ENCODE assay signal across 8 mouse cellular contexts in the genomic region with DNA sequence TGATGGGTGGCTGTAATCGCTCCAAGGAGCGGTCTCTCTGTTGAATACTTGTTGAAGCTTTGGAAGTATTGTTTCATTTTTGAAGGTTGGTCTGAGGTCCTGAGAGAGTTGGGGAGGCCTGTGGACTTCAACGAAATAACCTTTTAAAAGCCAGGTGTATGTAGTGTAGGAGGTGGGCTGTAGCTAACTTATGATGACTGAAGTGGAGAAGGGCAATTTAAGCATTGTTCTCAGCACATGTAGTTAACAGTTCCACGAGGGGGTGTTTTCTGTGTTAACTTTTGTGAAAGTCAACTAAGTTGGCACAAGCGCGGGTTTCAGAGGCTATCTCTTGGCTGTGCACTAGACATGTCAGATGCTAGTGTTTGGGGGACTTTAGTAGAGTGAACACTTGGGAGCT. TPM values are rescaled to one million over a fixed set of nuclear protein-coding genes. Genes with fewer than 3 reads are reported as not detected.
A peak's percentile ranks its signal among the peaks of the same experiment; 100 is the strongest.
DNase-seq lines count a peak whose midpoint lies in the region; ATAC-seq and TF ChIP-seq lines count a peak whose summit lies in the region.

No protein-coding gene starts in this region.

- H3K9ac ChIP-seq in forebrain, embryonic 15.5 days (replicated peaks), result peak overlapping the region; percentile 76; the same call in 1 of the 2 replicates
- H3K9ac ChIP-seq in liver, embryonic 11.5 days (ENCODE audit: low read depth, low read length), result peak overlapping the region; percentile 98

- peak overlapping the region; percentile 92 for H3K4me3 ChIP-seq in erythroblast, embryonic 14.5 days (replicated peaks)
- H3K4me3 ChIP-seq in C2C12 (ENCODE audit: insufficient read depth, poor library complexity, severe bottlenecking), result peak overlapping the region; percentile 92
- H3K4me3 ChIP-seq in forebrain, embryonic 15.5 days, result peak overlapping the region; percentile 67
- peak overlapping the region; percentile 95 for H3K4me3 ChIP-seq in liver, embryonic 11.5 days (ENCODE audit: low read depth, low read length)

- no peak overlapping the region for H3K27ac ChIP-seq in forebrain, embryonic 15.5 days (replicated peaks)
- no peak overlapping the region for H3K27ac ChIP-seq in liver, embryonic 11.5 days (ENCODE audit: low read depth, low read length)

- TF ChIP-seq CTCF in C2C12 (IDR thresholded peaks at IDR 0.05; ENCODE audit: control insufficient read depth, insufficient read depth, insufficient read length), result no peak

- H3K27me3 ChIP-seq in erythroblast, embryonic 14.5 days (ENCODE audit: control insufficient read depth), result no peaks in the 10 kb centered on the region
- H3K27me3 ChIP-seq in C2C12 (ENCODE audit: control insufficient read depth, insufficient read depth, insufficient read length), result no peaks in the 10 kb centered on the region
- no peaks in the 10 kb centered on the region for H3K27me3 ChIP-seq in forebrain, embryonic 15.5 days
- H3K27me3 ChIP-seq in liver, embryonic 11.5 days (replicated peaks; ENCODE audit: control insufficient read depth, insufficient read depth, low read length), result no peaks in the 10 kb centered on the region

- ATAC-seq in erythroblast, adult 5-6 weeks (replicated peaks; ENCODE audit: low FRiP score, poor library complexity, severe bottlenecking), result no peak
- ATAC-seq in forebrain, embryonic 15.5 days (replicated peaks), result no peak
- no peak for ATAC-seq in liver, embryonic 11.5 days (replicated peaks; ENCODE audit: low FRiP score)

- peaks cover 4% of the 10 kb centered on the region for H3K36me3 ChIP-seq in erythroblast, embryonic 14.5 days (ENCODE audit: control insufficient read depth)
- no peaks in the 10 kb centered on the region for H3K36me3 ChIP-seq in C2C12 (ENCODE audit: control insufficient read depth, insufficient read depth)
- no peaks in the 10 kb centered on the region for H3K36me3 ChIP-seq in forebrain, embryonic 15.5 days
- H3K36me3 ChIP-seq in liver, embryonic 11.5 days (ENCODE audit: control insufficient read depth, insufficient read depth, low read length), result no peaks in the 10 kb centered on the region

- H3K4me1 ChIP-seq in erythroblast, embryonic 14.5 days (ENCODE audit: control insufficient read depth), result peaks cover 38% of the 10 kb centered on the region
- peaks cover 22% of the 10 kb centered on the region for H3K4me1 ChIP-seq in forebrain, embryonic 15.5 days
- H3K4me1 ChIP-seq in liver, embryonic 11.5 days (replicated peaks; ENCODE audit: control insufficient read depth, insufficient read depth, low read length), result peaks cover 6% of the 10 kb centered on the region

- H3ac ChIP-seq in C2C12 (ENCODE audit: control insufficient read depth, insufficient read length, low read depth), result peak overlapping the region; percentile 1

- DNase-seq in liver, embryonic 11.5 days (ENCODE audit: low spot score), result no peak
- DNase-seq in frontal cortex, postnatal 25 days (ENCODE audit: low spot score in 2 of 2), result no peak
- no peak for DNase-seq in cerebellum, postnatal 14 days
- DNase-seq in right cerebral cortex, adult 18-20 months, result no peak

- no peaks in the 10 kb centered on the region for H3K9me3 ChIP-seq in erythroblast, embryonic 14.5 days (ENCODE audit: control insufficient read depth, low read length)
- H3K9me3 ChIP-seq in forebrain, embryonic 15.5 days, result no peaks in the 10 kb centered on the region
- no peaks in the 10 kb centered on the region for H3K9me3 ChIP-seq in liver, embryonic 11.5 days (ENCODE audit: control insufficient read depth, low read length)

- peaks cover 56% of the 10 kb centered on the region for H3K79me3 ChIP-seq in C2C12 (ENCODE audit: low read depth)

- H3K4me2 ChIP-seq in forebrain, embryonic 15.5 days (replicated peaks), result peak overlapping the region; percentile 58
- peak overlapping the region; percentile 67 for H3K4me2 ChIP-seq in liver, embryonic 11.5 days

- peaks cover 61% of the 10 kb centered on the region for H3K79me2 ChIP-seq in C2C12 (ENCODE audit: control insufficient read depth, insufficient read depth)

- WGBS in forebrain, embryonic 15.5 days, result 54% methylated on average over 6 of the region's 6 CpGs
- WGBS in liver, embryonic 11.5 days, result 48% methylated on average over 6 of the region's 6 CpGs

TF ChIP-seq in C2C12, 6 proteins besides CTCF, POLR2A, EP300 and RAD21:
- TF ChIP-seq MYOD1 (IDR thresholded peaks at IDR 0.05; ENCODE audit: control insufficient read depth, insufficient read length, low read depth), result no peak
- no peak for TF ChIP-seq USF1 (IDR thresholded peaks at IDR 0.05; ENCODE audit: low read depth)
- no peak for TF ChIP-seq CEBPB (IDR thresholded peaks at IDR 0.05; ENCODE audit: low read depth)
- TF ChIP-seq FOSL1 (IDR thresholded peaks at IDR 0.05; ENCODE audit: insufficient read depth, low read length, poor library complexity, severe bottlenecking), result no peak
TF ChIP-seq in C2C12: peak in this region for 0.

RNA-seq across cellular contexts. Expression of gene Pds5b, which starts 1.3 kb away (rescaled TPM):
- polyA plus RNA-seq in erythroblast, embryonic 14.5 days (2012), result 0.13 and 0.25 TPM in 2 replicates
- 9.4 and 23.4 TPM in 2 replicates for total RNA-seq in erythroblast, adult 5-6 weeks (2015; ENCODE audit: low replicate concordance)
- 13.0 and 26.2 TPM in 2 replicates for total RNA-seq in erythroblast, adult 5-6 weeks (2017; ENCODE audit: low replicate concordance)
- polyA plus RNA-seq in C2C12 (2012; fragmentation: generic; extraction: Trizol), result 7.9 TPM
- polyA plus RNA-seq in forebrain, embryonic 15.5 days (2015; fragmentation: Nextera tagmentation; extraction: Ambion mirVana), result 28.1 and 29.1 TPM in 2 replicates
- polyA plus RNA-seq in liver, embryonic 11.5 days (2014; fragmentation: Nextera tagmentation; extraction: Ambion mirVana), result 27.1 and 29.5 TPM in 2 replicates

RNA-seq across cellular contexts. Expression of gene N4bp2l2, which starts 8.9 kb away (rescaled TPM):
- 1.4 and 1.5 TPM in 2 replicates for polyA plus RNA-seq in erythroblast, embryonic 14.5 days (2012)
- 45.3 and 81.3 TPM in 2 replicates for total RNA-seq in erythroblast, adult 5-6 weeks (2015; ENCODE audit: low replicate concordance)
- total RNA-seq in erythroblast, adult 5-6 weeks (2017; ENCODE audit: low replicate concordance), result 118 and 140 TPM in 2 replicates
- 16.1 TPM for polyA plus RNA-seq in C2C12 (2012; fragmentation: generic; extraction: Trizol)
- polyA plus RNA-seq in forebrain, embryonic 15.5 days (2015; fragmentation: Nextera tagmentation; extraction: Ambion mirVana), result 26.6 and 30.2 TPM in 2 replicates
- 41.8 and 50.2 TPM in 2 replicates for polyA plus RNA-seq in liver, embryonic 11.5 days (2014; fragmentation: Nextera tagmentation; extraction: Ambion mirVana)
